Mouse (Mus musculus) liver, embryonic 13.5 days (tissue): Measurements from ENCODE around the gene Slc9a6. TPM values are rescaled to one million over a fixed set of nuclear protein-coding genes. Genes with fewer than 3 reads are reported as not detected.
A peak's percentile ranks its signal among the peaks of the same experiment; 100 is the strongest.

ENCODE experiments used
- ATAC-seq: fragments of 200-750 bp; cut with Nextera tagmentation; 2 replicates; pipeline ENCODE4 v1.8.0; 2017; ENCODE audit warnings: low read depth, mild to moderate bottlenecking, moderate number of reproducible peaks, moderate library complexity
- DNase-seq: peaks from one replicate; pipeline ENCODE4 v3.0.0; 2022
- H3K27ac ChIP-seq: fragments of 300-500 bp; sonication (generic); 2 replicates; pipeline ENCODE4 v1.5.1; 2015; ENCODE audit warnings: moderate library complexity, mild to moderate bottlenecking, inconsistent platforms
- H3K27me3 ChIP-seq: fragments of 300-500 bp; sonication (generic); 2 replicates; pipeline ENCODE4 v1.6.1; 2015; ENCODE audit warnings: mild to moderate bottlenecking, inconsistent platforms
- H3K36me3 ChIP-seq: fragments of 300-500 bp; sonication (generic); 2 replicates; pipeline ENCODE4 v1.6.1; 2015; ENCODE audit warnings: mild to moderate bottlenecking, inconsistent platforms
- H3K4me1 ChIP-seq: fragments of 300-500 bp; sonication (generic); replicated peaks from 2 replicates; pipeline ENCODE4 v1.6.1; 2015; ENCODE audit warnings: inconsistent platforms
- H3K4me2 ChIP-seq: fragments of 300-500 bp; sonication (generic); 2 replicates; pipeline ENCODE4 v1.6.1; 2015; ENCODE audit warnings: inconsistent platforms, mild to moderate bottlenecking, moderate library complexity
- H3K4me3 ChIP-seq: fragments of 300-500 bp; sonication (generic); replicated peaks from 2 replicates; pipeline ENCODE4 v1.5.1; 2015; ENCODE audit warnings: mild to moderate bottlenecking, inconsistent platforms
- H3K9ac ChIP-seq: fragments of 300-500 bp; sonication (generic); 2 replicates; pipeline ENCODE4 v1.6.1; 2015; ENCODE audit warnings: mild to moderate bottlenecking, inconsistent platforms
- H3K9me3 ChIP-seq: fragments of 300-500 bp; sonication (generic); replicated peaks from 2 replicates; pipeline ENCODE4 v1.6.1; 2016; ENCODE audit warnings: inconsistent platforms
- WGBS: fragments of 180-500 bp; shearing (Covaris S2); methylation state at CpG from one replicate; pipeline ENCODE4 v1.1.7; 2015; ENCODE audit not compliant: insufficient replicate concordance; 5-methylcytosine and 5-hydroxymethylcytosine counted together
- polyA plus RNA-seq: library from polyadenylated mRNA; unstranded; fragments of >200 nt; fragmentation: Nextera tagmentation; extraction: Ambion mirVana; gene quantifications from 2 replicates; pipeline ENCODE4 v1.2.1, GENCODE M21; 2015

Gene Slc9a6
- 3.6 and 4.7 TPM in 2 replicates for polyA plus RNA-seq

GRCm38 (mm10) chrX:56609623-56610317 is at the start of gene Slc9a6:
Gene Slc9a6, plus strand, starts transcription at chrX:56609757.
- peak within 1 kb of the TSS; percentile 80 for H3K9ac ChIP-seq
- peak within 1 kb of the TSS; percentile 74 for H3K27ac ChIP-seq
- H3K4me1 ChIP-seq: peaks cover 51% of the 10 kb centered on the region
- WGBS: 14% methylated on average over 24 of the region's 50 CpGs
- peak; percentile 95 for ATAC-seq
- H3K4me2 ChIP-seq: peak within 1 kb of the TSS; percentile 78
- no peaks in the 10 kb centered on the region for H3K36me3 ChIP-seq
- peak within 1 kb of the TSS; percentile 72 for H3K4me3 ChIP-seq
- DNase-seq: peak; percentile 70
- no peaks in the 10 kb centered on the region for H3K27me3 ChIP-seq
- H3K9me3 ChIP-seq: no peaks in the 10 kb centered on the region

- DNase-seq (no peak), ATAC-seq (no peak)
- H3K4me1 ChIP-seq: no peaks in the 10 kb centered on the region
- 16% methylated on average over 6 of the region's 6 CpGs for WGBS
- no peaks in the 10 kb centered on the region for H3K27me3 ChIP-seq
- no peak overlapping the region for H3K4me3 ChIP-seq
- H3K9me3 ChIP-seq: no peaks in the 10 kb centered on the region
- H3K27ac ChIP-seq: no peak overlapping the region
- H3K36me3 ChIP-seq: no peaks in the 10 kb centered on the region
- H3K4me2 ChIP-seq: no peak overlapping the region
- no peak overlapping the region for H3K9ac ChIP-seq
These were observed 37.1 kb upstream of the Slc9a6 start for GRCm38 (mm10) chrX:56572465-56572864.

DNA sequence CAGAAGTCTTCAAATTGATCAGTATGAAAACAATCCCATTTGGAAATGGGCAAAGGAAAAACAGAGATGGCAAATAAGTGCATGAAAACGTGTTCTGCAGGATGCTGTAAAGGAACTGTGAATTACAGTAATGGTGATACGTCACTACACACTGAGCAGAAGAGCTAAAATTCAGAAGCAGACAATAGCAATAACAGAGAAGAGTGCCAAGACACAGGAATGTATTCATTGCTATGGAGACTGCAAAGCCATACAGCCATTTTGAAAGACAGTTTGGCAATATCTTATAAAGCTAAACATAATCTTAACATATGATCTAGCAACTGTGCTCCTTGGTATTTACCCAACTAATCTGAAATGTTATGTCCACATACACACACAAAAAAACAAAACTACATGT is 31.4 kb upstream of the Slc9a6 start:
- H3K4me2 ChIP-seq: no peak overlapping the region
- H3K4me3 ChIP-seq: no peak overlapping the region
- no peaks in the 10 kb centered on the region for H3K9me3 ChIP-seq
- no peak for ATAC-seq
- no peaks in the 10 kb centered on the region for H3K4me1 ChIP-seq
- 66% methylated on average over 2 of the region's 2 CpGs for WGBS
- DNase-seq: no peak
- no peaks in the 10 kb centered on the region for H3K36me3 ChIP-seq
- no peaks in the 10 kb centered on the region for H3K27me3 ChIP-seq
- H3K9ac ChIP-seq: no peak overlapping the region
- H3K27ac ChIP-seq: no peak overlapping the region

GRCm38 (mm10) chrX:56597219-56597886 is 12.2 kb upstream of the Slc9a6 start:
- DNase-seq: no peak
- peak overlapping the region; percentile 79 for H3K4me3 ChIP-seq
- H3K36me3 ChIP-seq: no peaks in the 10 kb centered on the region; the same call in 1 of the 2 replicates
- peak overlapping the region; percentile 86 for H3K9ac ChIP-seq
- peak overlapping the region; percentile 73 for H3K27ac ChIP-seq
- H3K4me2 ChIP-seq: peak overlapping the region; percentile 68
- H3K9me3 ChIP-seq: no peaks in the 10 kb centered on the region
- peak; percentile 54 for ATAC-seq
- no peaks in the 10 kb centered on the region for H3K27me3 ChIP-seq
- 8% methylated on average over 25 of the region's 25 CpGs for WGBS
- H3K4me1 ChIP-seq: peaks cover 14% of the 10 kb centered on the region

GRCm38 (mm10) chrX:56597887-56598640 is 11.5 kb upstream of the Slc9a6 start, which contains the start of gene Mmgt1:
Gene Mmgt1, minus strand, starts transcription at chrX:56598069.
- DNase-seq (peak; percentile 91), ATAC-seq (peak; percentile 96)
- WGBS: 9% methylated on average over 44 of the region's 44 CpGs
- peaks cover 14% of the 10 kb centered on the region for H3K4me1 ChIP-seq
- H3K27me3 ChIP-seq: no peaks in the 10 kb centered on the region
- peak within 1 kb of the TSS; percentile 79 for H3K4me3 ChIP-seq
- H3K27ac ChIP-seq: peak within 1 kb of the TSS; percentile 73
- H3K9me3 ChIP-seq: no peaks in the 10 kb centered on the region
- peak within 1 kb of the TSS; percentile 86 for H3K9ac ChIP-seq
- no peaks in the 10 kb centered on the region; the same call in 1 of the 2 replicates for H3K36me3 ChIP-seq
- H3K4me2 ChIP-seq: peak within 1 kb of the TSS; percentile 68

DNA sequence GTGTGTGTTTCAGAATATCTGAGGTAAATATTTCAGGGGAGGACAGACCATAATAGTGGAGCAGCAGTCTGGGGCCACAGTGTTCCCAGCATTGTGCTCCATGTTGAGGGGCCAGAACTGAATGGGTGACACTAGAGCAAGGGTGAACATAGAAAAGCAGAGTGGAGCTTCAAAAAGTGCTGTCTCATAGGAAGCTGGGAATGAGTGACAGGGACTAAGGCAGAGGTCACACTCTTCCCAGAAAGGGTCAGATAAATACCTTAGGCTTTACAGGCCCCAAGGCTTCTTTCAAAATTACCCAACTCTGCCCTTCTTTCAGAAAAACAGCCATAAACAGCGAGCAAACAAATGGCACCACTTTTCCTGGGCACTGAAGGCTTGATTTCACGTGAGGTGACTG is 3.0 kb upstream of the Slc9a6 start:
- no peaks in the 10 kb centered on the region for H3K9me3 ChIP-seq
- WGBS: 50% methylated on average over 2 of the region's 2 CpGs
- ATAC-seq (no peak), DNase-seq (no peak)
- H3K27ac ChIP-seq: peak overlapping the region; percentile 18; the same call in 1 of the 2 replicates
- H3K4me1 ChIP-seq: peaks cover 46% of the 10 kb centered on the region
- no peaks in the 10 kb centered on the region for H3K36me3 ChIP-seq
- H3K27me3 ChIP-seq: no peaks in the 10 kb centered on the region
- H3K4me2 ChIP-seq: no peak overlapping the region
- H3K9ac ChIP-seq: no peak overlapping the region
- H3K4me3 ChIP-seq: no peak overlapping the region

GRCm38 (mm10) chrX:56607032-56607710 is 2.4 kb upstream of the Slc9a6 start:
- DNase-seq (no peak), ATAC-seq (no peak)
- Histone ChIP-seq H3K36me3 (no peaks in the 10 kb centered on the region), H3K27me3 (no peaks in the 10 kb centered on the region), H3K27ac (0 out of 2 replicates have a peak overlapping the region, but pooled peaks have one; percentile 18), H3K4me1 (peaks cover 46% of the 10 kb centered on the region), H3K9me3 (no peaks in the 10 kb centered on the region), H3K4me3 (no peak overlapping the region), H3K4me2 (no peak overlapping the region), H3K9ac (no peak overlapping the region)
- WGBS: 28% methylated on average over 7 of the region's 7 CpGs

DNA sequence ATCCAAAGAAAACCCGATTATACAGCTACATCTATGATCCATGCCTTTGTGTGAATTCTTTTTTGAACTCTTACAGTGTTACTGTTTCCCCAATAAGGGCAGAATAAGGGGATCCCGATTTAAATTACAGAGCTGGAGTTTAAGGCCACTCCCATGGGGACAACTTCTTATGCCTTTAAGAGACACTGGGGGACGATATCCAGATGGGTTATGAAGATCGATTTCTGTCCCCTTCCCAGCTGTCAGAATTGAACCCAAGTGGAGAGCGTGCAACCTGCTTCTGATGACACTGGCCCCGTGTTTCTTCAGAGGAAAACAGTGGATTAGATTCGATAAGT is 303 bp upstream of the Slc9a6 start:
- peak overlapping the region; percentile 78 for H3K4me2 ChIP-seq
- H3K27ac ChIP-seq: peak overlapping the region; percentile 32; the same call in 1 of the 2 replicates
- no peaks in the 10 kb centered on the region for H3K27me3 ChIP-seq
- no peaks in the 10 kb centered on the region for H3K36me3 ChIP-seq
- H3K9ac ChIP-seq: peak overlapping the region; percentile 80
- DNase-seq (no peak), ATAC-seq (peak; percentile 30)
- H3K4me3 ChIP-seq: peak overlapping the region; percentile 72
- H3K9me3 ChIP-seq: no peaks in the 10 kb centered on the region
- WGBS: 22% methylated on average over 7 of the region's 7 CpGs
- H3K4me1 ChIP-seq: peaks cover 46% of the 10 kb centered on the region

DNA sequence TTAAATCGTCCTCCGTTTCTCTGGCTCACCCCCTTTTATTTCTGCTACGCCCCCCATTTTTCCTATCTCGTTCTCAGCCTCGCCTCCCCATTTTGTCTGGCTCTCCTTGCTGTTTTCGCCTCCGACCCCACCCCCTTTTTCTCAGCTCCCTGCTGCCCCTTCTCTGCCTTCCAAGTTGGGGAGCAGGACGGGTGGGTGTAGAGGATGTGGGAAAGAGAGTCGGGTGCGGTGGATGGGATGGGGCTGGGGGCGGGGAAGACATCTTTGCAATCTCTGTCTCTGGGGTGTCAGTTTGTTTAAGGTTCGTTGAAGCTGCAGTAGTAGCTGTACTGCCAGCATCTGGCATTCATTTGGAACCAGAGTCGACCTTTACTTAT is 749 bp downstream of the Slc9a6 start:
- H3K36me3 ChIP-seq: no peaks in the 10 kb centered on the region
- 11% methylated on average over 13 of the region's 13 CpGs for WGBS
- no peak overlapping the region for H3K27ac ChIP-seq
- H3K9ac ChIP-seq: peak overlapping the region; percentile 80
- no peak for ATAC-seq
- H3K4me3 ChIP-seq: peak overlapping the region; percentile 72
- no peaks in the 10 kb centered on the region for H3K9me3 ChIP-seq
- no peaks in the 10 kb centered on the region for H3K27me3 ChIP-seq
- DNase-seq: no peak
- H3K4me2 ChIP-seq: peak overlapping the region; percentile 78
- peaks cover 56% of the 10 kb centered on the region for H3K4me1 ChIP-seq

DNA sequence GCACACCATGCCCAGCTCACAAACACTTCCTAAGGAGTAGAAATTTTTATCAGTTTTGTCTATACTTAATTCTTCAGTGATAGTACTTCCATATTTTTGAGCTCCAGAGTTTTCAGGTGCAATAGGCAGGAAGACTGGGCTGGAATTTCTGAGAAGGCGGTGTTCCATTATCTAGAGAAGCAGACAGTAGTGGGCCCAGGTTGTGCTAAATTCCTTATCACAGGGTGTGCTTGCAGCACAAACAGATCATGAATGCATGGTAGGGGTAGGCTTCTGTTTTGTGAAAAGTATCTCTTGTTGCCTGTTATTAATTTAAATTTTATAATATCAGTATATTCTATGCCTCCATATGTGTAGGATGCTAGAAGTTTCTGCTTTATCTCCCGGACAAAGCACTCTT is 5.7 kb downstream of the Slc9a6 start:
- H3K27me3 ChIP-seq: no peaks in the 10 kb centered on the region
- H3K4me1 ChIP-seq: peaks cover 42% of the 10 kb centered on the region
- no peak overlapping the region for H3K4me2 ChIP-seq
- H3K4me3 ChIP-seq: no peak overlapping the region
- H3K9me3 ChIP-seq: no peaks in the 10 kb centered on the region
- 40% methylated on average over 2 of the region's 2 CpGs for WGBS
- no peak for DNase-seq
- peak; percentile 77 for ATAC-seq
- H3K27ac ChIP-seq: no peak overlapping the region
- H3K9ac ChIP-seq: no peak overlapping the region
- no peaks in the 10 kb centered on the region for H3K36me3 ChIP-seq

DNA sequence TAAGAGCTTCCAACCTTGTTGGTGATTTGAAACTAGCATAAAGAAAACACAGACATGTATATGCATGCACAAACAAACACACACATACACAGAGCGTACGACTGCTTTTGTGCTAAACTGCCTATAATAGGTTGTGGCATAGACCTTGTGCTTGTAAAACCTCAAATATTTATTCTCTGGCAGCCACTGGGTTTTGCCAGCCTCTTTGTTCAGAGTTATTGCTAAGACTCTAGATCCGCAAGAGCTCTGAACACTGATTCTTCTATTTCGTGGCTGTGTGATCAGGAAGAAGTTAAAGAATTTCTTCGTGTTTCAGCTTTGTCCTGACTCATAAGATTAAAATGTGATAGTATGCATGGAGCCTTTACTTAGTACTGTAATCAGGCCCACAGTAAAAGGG is 26.6 kb downstream of the Slc9a6 start:
- H3K27me3 ChIP-seq: no peaks in the 10 kb centered on the region
- 73% methylated on average over 5 of the region's 5 CpGs for WGBS

More for the DNA sequence above, 26.6 kb downstream of the Slc9a6 start:
- H3K4me1 ChIP-seq: no peaks in the 10 kb centered on the region
- ATAC-seq: no peak
- no peak overlapping the region for H3K27ac ChIP-seq
- no peak overlapping the region for H3K4me2 ChIP-seq
- no peaks in the 10 kb centered on the region for H3K9me3 ChIP-seq
- DNase-seq: no peak
- 0 out of 2 replicates have a peak, but pooled peaks cover 3% of the 10 kb centered on the region for H3K36me3 ChIP-seq
- H3K9ac ChIP-seq: no peak overlapping the region
- H3K4me3 ChIP-seq: no peak overlapping the region
